Mouse (Mus musculus) lung, postnatal 0 days (tissue): ENCODE results near the gene Ccdc124.

ENCODE experiments used
- CTCF ChIP-seq: IDR thresholded peaks from 2 replicates; pipeline ENCODE4 v1.5.1; 2016; ENCODE audit warnings: antibody characterized with exemption, mild to moderate bottlenecking
- EP300 ChIP-seq: IDR thresholded peaks from 2 replicates; pipeline ENCODE4 v1.6.1; 2016; ENCODE audit warnings: antibody characterized with exemption, mild to moderate bottlenecking, control low read depth

- TF ChIP-seq CTCF (no peak), EP300 (no peak)
Measured at GRCm38 (mm10) chr8:70912955-70913354, 39.2 kb upstream of the Ccdc124 start.
